Mouse (Mus musculus): Measurements from ENCODE around the gene Ube2i. TPM values are rescaled to one million over a fixed set of nuclear protein-coding genes. Genes with fewer than 3 reads are reported as not detected.

Gene Ube2i
- polyA plus RNA-seq, 1 experiment from 2014 or later = 365 TPM

DNA sequence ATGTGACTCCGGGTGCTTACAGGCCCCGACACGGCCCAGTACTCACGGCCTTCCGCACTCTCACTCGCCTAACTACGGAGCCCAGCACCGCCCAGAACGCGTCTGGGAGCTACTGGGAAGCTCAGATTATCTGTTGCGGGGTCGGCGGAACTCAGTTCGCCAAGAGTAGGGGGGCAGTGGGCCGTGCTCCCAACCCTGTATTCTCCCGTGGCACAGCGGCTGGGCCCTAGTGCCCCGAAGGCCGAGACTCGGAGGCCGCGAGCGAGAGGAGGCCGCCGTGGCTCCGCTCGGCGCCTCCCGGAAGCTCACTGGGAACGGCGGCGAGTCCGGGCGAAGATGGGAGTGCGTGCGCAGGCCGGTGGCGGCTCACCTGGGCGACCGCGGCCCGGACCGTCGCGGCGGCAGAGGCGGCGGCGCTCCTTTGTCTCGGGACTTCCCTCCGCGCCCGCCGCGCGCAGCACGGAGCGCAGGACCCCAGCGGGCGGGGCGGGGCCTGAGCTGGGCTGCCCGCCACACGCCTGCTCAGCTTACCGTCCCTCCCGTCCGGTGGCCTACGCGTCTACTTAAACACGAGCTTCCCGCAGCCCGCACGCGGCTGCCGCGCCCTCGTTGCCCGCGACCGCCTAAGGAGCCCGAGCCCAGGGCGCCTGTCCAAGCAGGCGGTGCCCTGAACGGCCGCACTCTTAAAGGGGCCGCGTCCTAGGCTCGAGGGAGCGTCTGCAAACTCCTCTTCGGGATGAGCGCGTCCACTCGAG is 1.3 kb downstream of the Ube2i start:
- WGBS = under 1% methylated on average over 64 of the region's 92 CpGs
- Histone ChIP-seq H3K4me3 (ENCODE audit: control insufficient read depth in 1 of 2, insufficient read depth in 1 of 2, low read depth in 1 of 2, low read length in 2 of 2) (peak overlapping the region; percentile 97 to 99), H3K4me1 (ENCODE audit: control insufficient read depth in 2 of 2, insufficient read depth in 2 of 2, low read length in 2 of 2) (peaks cover 18 to 35% of the 10 kb centered on the region in 2 experiments), H3K36me3 (ENCODE audit: control insufficient read depth, insufficient read depth, low read length) (peaks cover 27% of the 10 kb centered on the region), H3K27ac (replicated peaks in 1 of 2; ENCODE audit: control insufficient read depth in 1 of 2, insufficient read depth in 1 of 2, low read depth in 2 of 2, low read length in 2 of 2) (peak overlapping the region; percentile 99), H3K4me2 (ENCODE audit: low read length) (peak overlapping the region; percentile 98), H3K9me3 (ENCODE audit: control insufficient read depth, low read length) (no peaks in the 10 kb centered on the region), H3K27me3 (ENCODE audit: control insufficient read depth, insufficient read depth, low read length) (no peaks in the 10 kb centered on the region), H3K9ac (ENCODE audit: low read length) (peak overlapping the region; percentile 100)
- ATAC-seq (ENCODE audit: insufficient number of reproducible peaks, insufficient read depth, low FRiP score, low read depth) = peak; percentile 91

DNA sequence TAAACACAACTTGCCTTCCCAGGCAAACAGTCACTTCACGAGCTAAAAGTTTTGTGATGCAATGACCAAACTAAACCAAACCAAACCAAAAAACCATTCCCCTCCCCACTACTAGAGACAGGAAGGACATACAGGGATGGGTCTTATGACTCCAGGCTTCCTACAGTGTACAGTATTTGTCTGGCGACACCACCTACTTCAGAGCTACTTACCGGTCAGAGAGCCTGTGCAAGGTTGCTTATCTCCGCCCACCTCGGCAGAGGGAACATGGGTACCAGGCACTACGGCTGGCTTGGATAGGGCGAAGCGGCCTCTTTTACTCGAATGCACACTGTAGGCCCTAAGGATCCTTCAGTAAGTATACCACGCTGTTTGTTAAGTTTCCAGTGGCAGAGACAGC is 2.1 kb downstream of the Ube2i start:
- Histone ChIP-seq H3K4me3 (ENCODE audit: control insufficient read depth in 1 of 2, insufficient read depth in 1 of 2, low read depth in 1 of 2, low read length in 2 of 2) (peak overlapping the region; percentile 97 to 99), H3K9ac (ENCODE audit: low read length) (peak overlapping the region; percentile 100), H3K27me3 (ENCODE audit: control insufficient read depth, insufficient read depth, low read length) (no peaks in the 10 kb centered on the region), H3K4me2 (ENCODE audit: low read length) (peak overlapping the region; percentile 98), H3K9me3 (ENCODE audit: control insufficient read depth, low read length) (no peaks in the 10 kb centered on the region), H3K4me1 (ENCODE audit: control insufficient read depth in 2 of 2, insufficient read depth in 2 of 2, low read length in 2 of 2) (peaks cover 18 to 35% of the 10 kb centered on the region in 2 experiments), H3K27ac (replicated peaks in 1 of 2; ENCODE audit: control insufficient read depth in 1 of 2, insufficient read depth in 1 of 2, low read depth in 2 of 2, low read length in 2 of 2) (peak overlapping the region; percentile 99), H3K36me3 (ENCODE audit: control insufficient read depth, insufficient read depth, low read length) (peaks cover 35% of the 10 kb centered on the region)
- no peak for ATAC-seq (ENCODE audit: insufficient number of reproducible peaks, insufficient read depth, low FRiP score, low read depth)
- WGBS = under 1% methylated on average over 10 of the region's 10 CpGs

DNA sequence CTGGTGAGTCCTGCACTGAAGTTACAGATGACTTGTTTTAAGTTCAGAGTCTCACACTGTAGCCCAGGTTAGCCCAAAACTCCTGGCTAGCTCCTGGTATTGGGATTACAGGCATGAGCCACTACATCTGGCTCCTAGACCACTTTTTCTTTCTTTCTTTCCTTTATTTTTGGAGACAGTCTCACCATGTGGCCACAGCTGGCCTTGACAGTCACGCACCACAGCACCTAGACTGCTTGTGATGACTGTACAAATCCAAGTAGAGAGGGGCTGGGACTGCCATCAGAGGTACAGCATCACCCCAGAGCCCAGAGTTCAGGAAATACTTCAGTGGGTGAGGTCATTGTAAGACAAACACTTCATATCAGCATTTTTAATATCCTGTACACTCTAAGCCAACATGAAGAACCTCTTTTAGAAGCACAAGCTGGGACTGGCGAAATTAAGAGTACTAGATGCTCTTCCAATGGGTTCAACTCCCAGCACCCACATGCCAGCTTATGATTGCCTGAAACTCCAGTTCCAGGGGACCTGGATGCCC is 3.6 kb downstream of the Ube2i start:
- Histone ChIP-seq H3K27me3 (ENCODE audit: control insufficient read depth, insufficient read depth, low read length) (no peaks in the 10 kb centered on the region), H3K9me3 (ENCODE audit: control insufficient read depth, low read length) (no peaks in the 10 kb centered on the region), H3K36me3 (ENCODE audit: control insufficient read depth, insufficient read depth, low read length) (peaks cover 50% of the 10 kb centered on the region), H3K4me3 (ENCODE audit: control insufficient read depth in 1 of 2, insufficient read depth in 1 of 2, low read depth in 1 of 2, low read length in 2 of 2) (peak overlapping the region in 1 of 2 experiments; percentile 99; a peak in 2 of 4 replicates), H3K4me1 (ENCODE audit: control insufficient read depth in 2 of 2, insufficient read depth in 2 of 2, low read length in 2 of 2) (peaks cover 18 to 35% of the 10 kb centered on the region in 2 experiments), H3K4me2 (ENCODE audit: low read length) (peak overlapping the region; percentile 98), H3K27ac (replicated peaks in 1 of 2; ENCODE audit: control insufficient read depth in 1 of 2, insufficient read depth in 1 of 2, low read depth in 2 of 2, low read length in 2 of 2) (no peak overlapping the region), H3K9ac (ENCODE audit: low read length) (peak overlapping the region; percentile 100; the same call in 1 of the 2 replicates)
- 63% methylated on average over 2 of the region's 2 CpGs for WGBS
- ATAC-seq (ENCODE audit: insufficient number of reproducible peaks, insufficient read depth, low FRiP score, low read depth) = no peak

- peaks cover 82% of the 10 kb centered on the region for H3K36me3 ChIP-seq (ENCODE audit: control insufficient read depth, insufficient read depth, low read length)
- peak; percentile 23; the same call in 1 of the 2 replicates for ATAC-seq (ENCODE audit: insufficient number of reproducible peaks, insufficient read depth, low FRiP score, low read depth)
- H3K4me3 ChIP-seq (ENCODE audit: control insufficient read depth in 1 of 2, insufficient read depth in 1 of 2, low read depth in 1 of 2, low read length in 2 of 2) = no peak overlapping the region
- H3K27ac ChIP-seq (replicated peaks in 1 of 2; ENCODE audit: control insufficient read depth in 1 of 2, insufficient read depth in 1 of 2, low read depth in 2 of 2, low read length in 2 of 2) = no peak overlapping the region
- no peaks in the 10 kb centered on the region for H3K27me3 ChIP-seq (ENCODE audit: control insufficient read depth, insufficient read depth, low read length)
- no peak overlapping the region for H3K9ac ChIP-seq (ENCODE audit: low read length)
- no peaks in the 10 kb centered on the region for H3K9me3 ChIP-seq (ENCODE audit: control insufficient read depth, low read length)
- 45% methylated on average over 3 of the region's 3 CpGs for WGBS
- H3K4me1 ChIP-seq (ENCODE audit: control insufficient read depth in 2 of 2, insufficient read depth in 2 of 2, low read length in 2 of 2) = peaks cover 0 to 2% of the 10 kb centered on the region in 2 experiments; a peak in 1 of 4 replicates
- no peak overlapping the region for H3K4me2 ChIP-seq (ENCODE audit: low read length)
Measured at GRCm38 (mm10) chr17:25264453-25264852, 10.0 kb downstream of the Ube2i start.

DNA sequence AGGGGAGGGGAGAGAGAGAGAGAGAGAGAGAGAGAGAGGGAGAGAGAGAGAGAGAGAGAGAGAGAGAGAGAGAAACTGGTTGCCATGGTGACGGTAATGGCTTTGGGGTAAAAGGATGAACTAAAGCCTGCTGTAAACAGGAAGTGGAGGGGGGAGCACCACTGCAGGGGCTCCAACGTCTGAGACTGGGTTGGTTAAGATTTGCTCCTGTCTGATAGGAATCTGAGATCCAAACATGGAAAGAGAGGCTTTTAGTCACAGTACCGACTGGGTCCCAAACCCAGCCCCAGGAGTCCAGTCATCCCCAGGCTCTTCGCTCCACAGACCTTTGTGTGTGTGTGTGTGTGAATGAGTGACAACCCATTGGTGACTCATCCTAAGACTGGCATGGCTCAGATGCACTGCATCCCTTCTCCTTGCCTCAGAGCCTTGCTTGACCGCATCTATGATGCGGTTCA is 16.6 kb downstream of the Ube2i start:
- H3K27me3 ChIP-seq (ENCODE audit: control insufficient read depth, insufficient read depth, low read length) = peaks cover 39% of the 10 kb centered on the region
- H3K4me1 ChIP-seq (ENCODE audit: control insufficient read depth in 2 of 2, insufficient read depth in 2 of 2, low read length in 2 of 2) = peaks cover 2 to 11% of the 10 kb centered on the region in 2 experiments; a peak in 3 of 4 replicates
- no peak overlapping the region for H3K4me3 ChIP-seq (ENCODE audit: control insufficient read depth in 1 of 2, insufficient read depth in 1 of 2, low read depth in 1 of 2, low read length in 2 of 2)
- no peak for ATAC-seq (ENCODE audit: insufficient number of reproducible peaks, insufficient read depth, low FRiP score, low read depth)
- 51% methylated on average over 6 of the region's 6 CpGs for WGBS
- no peaks in the 10 kb centered on the region for H3K9me3 ChIP-seq (ENCODE audit: control insufficient read depth, low read length)
- no peak overlapping the region for H3K9ac ChIP-seq (ENCODE audit: low read length)
- no peak overlapping the region for H3K27ac ChIP-seq (replicated peaks in 1 of 2; ENCODE audit: control insufficient read depth in 1 of 2, insufficient read depth in 1 of 2, low read depth in 2 of 2, low read length in 2 of 2)
- H3K4me2 ChIP-seq (ENCODE audit: low read length) = no peak overlapping the region
- peaks cover 27% of the 10 kb centered on the region for H3K36me3 ChIP-seq (ENCODE audit: control insufficient read depth, insufficient read depth, low read length)

DNA sequence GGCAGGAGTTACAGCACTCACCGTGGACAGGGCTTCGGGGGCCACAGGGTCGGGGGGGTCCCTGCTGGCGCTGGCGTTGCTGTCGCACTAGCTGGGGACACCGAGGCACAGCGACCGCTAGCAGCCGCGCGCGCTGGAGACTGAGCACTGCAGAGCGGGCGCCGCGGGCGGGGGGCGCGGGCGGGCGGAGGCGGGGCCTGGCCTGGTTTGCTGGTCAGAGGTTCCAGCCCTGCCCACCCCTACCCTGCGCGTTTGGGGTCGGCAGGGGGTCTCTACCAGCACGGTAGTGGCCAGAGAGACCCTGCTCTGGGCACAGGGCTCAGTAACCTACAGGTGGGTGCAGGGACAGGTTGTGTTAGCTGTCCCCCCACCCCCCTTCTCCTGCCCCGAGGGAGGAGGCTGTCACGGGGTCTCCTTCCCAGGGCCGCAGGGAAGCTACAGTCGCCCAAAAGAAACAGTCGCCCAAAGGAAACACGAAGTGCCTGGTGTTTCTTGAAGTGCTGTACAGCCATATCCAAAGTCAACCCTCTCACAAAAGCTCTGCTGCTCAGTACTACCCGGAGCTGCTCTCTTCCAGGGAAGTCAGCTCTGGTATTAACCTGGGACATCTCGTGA is 18.2 kb downstream of the Ube2i start, which contains the start of gene Baiap3:
TSS of gene Baiap3 (minus strand) at position 225 of the 615 bp plus-strand sequence.
- H3K36me3 ChIP-seq (ENCODE audit: control insufficient read depth, insufficient read depth, low read length) = peaks cover 21% of the 10 kb centered on the region
- peak within 1 kb of the TSS; percentile 27 to 39 for H3K4me3 ChIP-seq (ENCODE audit: control insufficient read depth in 1 of 2, insufficient read depth in 1 of 2, low read depth in 1 of 2, low read length in 2 of 2)
- no peak; the same call in 1 of the 2 replicates for ATAC-seq (ENCODE audit: insufficient number of reproducible peaks, insufficient read depth, low FRiP score, low read depth)
- H3K27ac ChIP-seq (replicated peaks in 1 of 2; ENCODE audit: control insufficient read depth in 1 of 2, insufficient read depth in 1 of 2, low read depth in 2 of 2, low read length in 2 of 2) = no peak within 1 kb of the TSS
- H3K4me2 ChIP-seq (ENCODE audit: low read length) = peak within 1 kb of the TSS; percentile 67
- no peaks in the 10 kb centered on the region for H3K9me3 ChIP-seq (ENCODE audit: control insufficient read depth, low read length)
- H3K27me3 ChIP-seq (ENCODE audit: control insufficient read depth, insufficient read depth, low read length) = peaks cover 48% of the 10 kb centered on the region
- H3K9ac ChIP-seq (ENCODE audit: low read length) = peak within 1 kb of the TSS; percentile 53
- peaks cover 2 to 11% of the 10 kb centered on the region in 2 experiments; a peak in 3 of 4 replicates for H3K4me1 ChIP-seq (ENCODE audit: control insufficient read depth in 2 of 2, insufficient read depth in 2 of 2, low read length in 2 of 2)
- WGBS = 4% methylated on average over 32 of the region's 35 CpGs

GRCm38 (mm10) chr17:25255110-25255509 is 19.3 kb downstream of the Ube2i start:
- Histone ChIP-seq H3K27ac (replicated peaks in 1 of 2; ENCODE audit: control insufficient read depth in 1 of 2, insufficient read depth in 1 of 2, low read depth in 2 of 2, low read length in 2 of 2) (no peak overlapping the region), H3K4me1 (ENCODE audit: control insufficient read depth in 2 of 2, insufficient read depth in 2 of 2, low read length in 2 of 2) (peaks cover 2 to 11% of the 10 kb centered on the region in 2 experiments; a peak in 3 of 4 replicates), H3K4me3 (ENCODE audit: control insufficient read depth in 1 of 2, insufficient read depth in 1 of 2, low read depth in 1 of 2, low read length in 2 of 2) (no peak overlapping the region), H3K4me2 (ENCODE audit: low read length) (no peak overlapping the region), H3K36me3 (ENCODE audit: control insufficient read depth, insufficient read depth, low read length) (peaks cover 18% of the 10 kb centered on the region), H3K27me3 (ENCODE audit: control insufficient read depth, insufficient read depth, low read length) (peaks cover 53% of the 10 kb centered on the region), H3K9me3 (ENCODE audit: control insufficient read depth, low read length) (no peaks in the 10 kb centered on the region), H3K9ac (ENCODE audit: low read length) (no peak overlapping the region)
- 51% methylated on average over 2 of the region's 2 CpGs for WGBS
- ATAC-seq (ENCODE audit: insufficient number of reproducible peaks, insufficient read depth, low FRiP score, low read depth) = no peak

Measured in heart, embryonic 14.5 days (tissue).